Mouse (Mus musculus) liver, adult 2 months (tissue): ENCODE measurements around the gene Dusp2. TPM values are rescaled to one million over a fixed set of nuclear protein-coding genes. Genes with fewer than 3 reads are reported as not detected.

ENCODE experiments used
- DNase-seq: peaks from one replicate; pipeline ENCODE4 v3.0.0-alpha.2; 2011; ENCODE audit warnings: low read depth, low spot score; ENCODE audit errors: extremely low read depth
- H3K27ac ChIP-seq: fragments of 200-500 bp; replicated peaks from 2 replicates; pipeline ENCODE4 v1.5.1; 2012; ENCODE audit warnings: low read depth, mild to moderate bottlenecking, control low read depth, inconsistent platforms, low read length; ENCODE audit not compliant: insufficient read depth
- H3K27me3 ChIP-seq: fragments of 200-500 bp; 2 replicates; pipeline ENCODE4 v1.6.1; 2012; ENCODE audit warnings: mild to moderate bottlenecking, moderate library complexity, low read length, inconsistent platforms; ENCODE audit not compliant: control insufficient read depth, insufficient read depth
- H3K36me3 ChIP-seq: fragments of 200-500 bp; 2 replicates; pipeline ENCODE4 v1.6.1; 2012; ENCODE audit warnings: low read length, inconsistent platforms; ENCODE audit not compliant: control insufficient read depth, insufficient read depth
- H3K4me1 ChIP-seq: fragments of 200-500 bp; 2 replicates; pipeline ENCODE4 v1.6.1; 2011; ENCODE audit warnings: low read length; ENCODE audit not compliant: control insufficient read depth, insufficient read depth
- H3K4me3 ChIP-seq: fragments of 200-500 bp; 2 replicates; pipeline ENCODE4 v1.5.1; 2011; ENCODE audit warnings: low read depth, mild to moderate bottlenecking, control low read depth, low read length, moderate library complexity; ENCODE audit not compliant: insufficient read depth
- H3K79me2 ChIP-seq: fragments of 200-500 bp; 2 replicates; pipeline ENCODE4 v1.6.1; 2012; ENCODE audit warnings: inconsistent platforms, mild to moderate bottlenecking, low read length, moderate library complexity; ENCODE audit not compliant: control insufficient read depth, insufficient read depth
- H3K9ac ChIP-seq: fragments of 200-500 bp; 2 replicates; pipeline ENCODE4 v1.6.1; 2012; ENCODE audit warnings: low read depth, mild to moderate bottlenecking, control low read depth, inconsistent platforms, low read length
- CTCF ChIP-seq: fragments of 200-500 bp; IDR thresholded peaks from 2 replicates; pipeline ENCODE4 v1.5.1; 2011; ENCODE audit warnings: low read depth, low read length, control low read depth
- POLR2A ChIP-seq: fragments of 200-500 bp; IDR thresholded peaks from 2 replicates; pipeline ENCODE4 v1.6.1; 2011; ENCODE audit warnings: low read length, control low read depth; ENCODE audit not compliant: insufficient read depth; ENCODE audit errors: extremely low read depth
- WGBS: fragments of 180-500 bp; shearing (Covaris S2); methylation state at CpG from one replicate; pipeline ENCODE4 v1.1.7; 2018; 5-methylcytosine and 5-hydroxymethylcytosine counted together
- polyA plus RNA-seq: library from polyadenylated mRNA; depleted of rRNA; stranded (reverse); fragments of >200 nt; gene quantifications from 2 replicates; pipeline ENCODE4 v1.2.3, GENCODE M21; 2012
- total RNA-seq: library from RNA; depleted of rRNA; stranded (reverse); fragments of >200 nt; gene quantifications from 2 replicates; pipeline ENCODE4 v1.2.3, GENCODE M21; 2014

Gene Dusp2
- total and polyA plus RNA-seq, 2 experiments = 0.37 to 0.83 TPM

- H3K79me2 ChIP-seq = no peaks in the 10 kb centered on the region
- no peaks in the 10 kb centered on the region for H3K36me3 ChIP-seq
- 87% methylated on average over 4 of the region's 4 CpGs for WGBS
- no peak overlapping the region for H3K4me3 ChIP-seq
- no peak for TF ChIP-seq POLR2A
- TF ChIP-seq CTCF = no peak
- no peak overlapping the region for H3K9ac ChIP-seq
- no peak overlapping the region for H3K27ac ChIP-seq
- H3K27me3 ChIP-seq = no peaks in the 10 kb centered on the region
- H3K4me1 ChIP-seq = peaks cover 2% of the 10 kb centered on the region; the same call in 1 of the 2 replicates
- no peak for DNase-seq
These were observed 17.8 kb upstream of the Dusp2 start for GRCm38 (mm10) chr2:127318136-127318535.

DNA sequence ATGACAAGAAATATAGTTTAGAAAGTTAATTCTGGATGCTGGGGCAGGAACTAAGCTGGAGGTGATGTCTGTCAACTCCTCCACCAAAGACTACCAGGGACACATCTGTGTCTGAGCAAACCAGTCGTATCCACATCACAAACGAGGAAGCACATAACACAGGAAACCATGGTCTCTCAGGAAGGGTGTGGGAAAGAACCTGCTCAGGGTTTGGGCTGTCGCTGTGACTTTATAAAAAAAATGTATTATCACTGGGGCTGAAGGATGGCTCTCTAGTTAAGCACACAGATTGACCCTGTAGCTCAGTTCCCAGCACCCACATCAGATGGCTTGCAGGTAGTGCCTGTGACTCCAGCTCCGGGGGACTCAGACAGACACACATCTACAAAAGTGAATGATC is 16.9 kb upstream of the Dusp2 start:
- Histone ChIP-seq H3K27ac (no peak overlapping the region), H3K79me2 (no peaks in the 10 kb centered on the region), H3K27me3 (no peaks in the 10 kb centered on the region), H3K4me3 (no peak overlapping the region), H3K9ac (no peak overlapping the region), H3K4me1 (peaks cover 2% of the 10 kb centered on the region; the same call in 1 of the 2 replicates), H3K36me3 (no peaks in the 10 kb centered on the region)
- TF ChIP-seq CTCF (no peak), POLR2A (no peak)
- no peak for DNase-seq
- WGBS = 66% methylated on average over 4 of the region's 4 CpGs

GRCm38 (mm10) chr2:127322671-127323285 is 13.2 kb upstream of the Dusp2 start:
- 88% methylated on average over 6 of the region's 6 CpGs for WGBS
- Histone ChIP-seq H3K27ac (no peak overlapping the region), H3K9ac (no peak overlapping the region), H3K27me3 (no peaks in the 10 kb centered on the region), H3K79me2 (no peaks in the 10 kb centered on the region), H3K36me3 (no peaks in the 10 kb centered on the region), H3K4me3 (no peak overlapping the region), H3K4me1 (no peaks in the 10 kb centered on the region)
- no peak for TF ChIP-seq POLR2A
- no peak for TF ChIP-seq CTCF
- no peak for DNase-seq

DNA sequence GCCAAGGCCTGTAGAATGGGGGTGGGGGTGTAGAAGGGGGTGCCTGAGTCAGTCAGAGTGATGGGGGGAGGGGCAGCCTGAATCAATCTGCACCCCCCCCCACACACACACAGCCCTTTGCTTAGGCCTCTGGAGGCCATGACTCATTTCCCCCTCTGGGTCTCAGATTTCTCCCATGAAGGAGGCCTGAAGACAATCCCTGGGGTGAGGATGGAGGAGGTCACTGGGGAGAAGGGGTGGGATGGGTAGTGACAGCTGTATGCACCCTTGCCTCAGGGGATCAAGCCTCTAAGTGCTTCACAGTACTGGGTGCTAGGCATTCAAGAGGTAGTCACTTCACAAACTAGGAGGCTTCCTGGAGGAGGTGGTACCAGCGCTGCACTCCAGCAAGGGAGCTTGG is 12.3 kb upstream of the Dusp2 start:
- Histone ChIP-seq H3K4me3 (no peak overlapping the region), H3K27me3 (no peaks in the 10 kb centered on the region), H3K36me3 (no peaks in the 10 kb centered on the region), H3K79me2 (no peaks in the 10 kb centered on the region), H3K9ac (no peak overlapping the region), H3K4me1 (no peaks in the 10 kb centered on the region; the same call in 1 of the 2 replicates), H3K27ac (no peak overlapping the region)
- TF ChIP-seq POLR2A = no peak
- TF ChIP-seq CTCF = no peak
- 100% methylated on average over 1 of the region's 1 CpGs for WGBS
- DNase-seq = no peak

DNA sequence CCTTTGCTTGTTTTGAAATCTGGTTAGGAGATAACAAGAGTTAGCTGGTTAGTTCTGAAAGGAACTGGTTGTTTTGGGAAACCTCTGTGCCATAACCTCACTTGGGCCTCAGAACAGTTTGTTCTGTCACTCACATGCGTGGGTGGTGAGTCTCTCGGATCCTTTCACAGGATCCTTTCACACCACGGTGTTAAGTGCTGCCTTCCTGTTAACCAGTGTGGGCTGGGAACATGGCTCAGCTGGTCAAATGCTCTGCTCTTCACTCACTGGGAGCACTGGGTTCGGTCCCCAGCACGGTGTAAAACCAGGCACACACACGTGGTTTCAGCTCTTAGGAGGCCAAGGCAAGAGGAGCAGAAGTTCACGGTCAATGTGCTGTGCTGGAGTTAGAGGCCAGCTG is 11.5 kb upstream of the Dusp2 start:
- H3K27me3 ChIP-seq = no peaks in the 10 kb centered on the region
- H3K79me2 ChIP-seq = no peaks in the 10 kb centered on the region
- H3K9ac ChIP-seq = no peak overlapping the region
- no peak overlapping the region for H3K27ac ChIP-seq
- no peak for TF ChIP-seq CTCF
- TF ChIP-seq POLR2A = no peak
- H3K4me3 ChIP-seq = no peak overlapping the region
- H3K4me1 ChIP-seq = no peaks in the 10 kb centered on the region; the same call in 1 of the 2 replicates
- WGBS = 77% methylated on average over 7 of the region's 7 CpGs
- DNase-seq = no peak
- H3K36me3 ChIP-seq = no peaks in the 10 kb centered on the region

GRCm38 (mm10) chr2:127328090-127328851 is 7.7 kb upstream of the Dusp2 start:
- Histone ChIP-seq H3K79me2 (no peaks in the 10 kb centered on the region), H3K9ac (no peak overlapping the region), H3K4me3 (no peak overlapping the region), H3K27ac (no peak overlapping the region), H3K4me1 (no peaks in the 10 kb centered on the region; the same call in 1 of the 2 replicates), H3K36me3 (no peaks in the 10 kb centered on the region), H3K27me3 (no peaks in the 10 kb centered on the region)
- no peak for DNase-seq
- 76% methylated on average over 12 of the region's 12 CpGs for WGBS
- no peak for TF ChIP-seq CTCF
- no peak for TF ChIP-seq POLR2A
